ENCODE assay signal across 19 mouse cellular contexts in the genomic region with DNA sequence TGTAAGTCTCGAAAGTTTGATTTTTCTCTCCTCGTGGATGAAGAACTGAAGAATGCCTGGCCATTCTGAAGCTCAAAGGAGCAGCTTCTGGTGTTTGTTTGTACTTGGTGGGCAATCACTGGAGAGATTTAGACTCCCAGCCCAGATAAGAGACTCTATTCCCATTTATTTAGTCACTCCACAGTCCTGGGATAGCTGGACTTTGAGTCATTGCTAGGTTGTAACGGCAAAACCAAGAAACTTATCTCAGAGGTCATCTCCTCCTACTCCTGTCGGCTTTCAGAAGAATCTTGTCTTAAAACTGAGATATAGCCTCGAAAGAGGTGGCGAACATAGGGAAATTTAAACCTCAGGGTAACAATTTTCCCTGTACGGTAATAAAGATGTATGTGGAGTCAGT. TPM values are rescaled to one million over a fixed set of nuclear protein-coding genes. Genes with fewer than 3 reads are reported as not detected.
A peak's percentile ranks its signal among the peaks of the same experiment; 100 is the strongest.
DNase-seq lines count a peak whose midpoint lies in the region; ATAC-seq lines count a peak whose summit lies in the region.
"Had no signal": no experiment of that assay in that cellular context is flagged by ENCODE, and none has a peak within 500 bp of the region (broad histone marks: within the 10 kb centered on the region; RNA-seq: fewer than 3 reads in every experiment).

No protein-coding gene starts in this region.

- no peaks in the 10 kb centered on the region for H3K27me3 ChIP-seq in neural tube, embryonic 12.5 days (replicated peaks)
- peaks cover 22% of the 10 kb centered on the region; the same call in 1 of the 2 replicates for H3K27me3 ChIP-seq in limb, embryonic 10.5 days (ENCODE audit: low read depth, poor library complexity, severe bottlenecking)
- H3K27me3 ChIP-seq: Patski had no signal

- peaks cover 9% of the 10 kb centered on the region for H3K4me1 ChIP-seq in neural tube, embryonic 12.5 days
- H3K4me1 ChIP-seq in limb, embryonic 10.5 days = peaks cover 28% of the 10 kb centered on the region
- H3K4me1 ChIP-seq: liver, embryonic 15.5 days had no signal

- WGBS in neural tube, embryonic 12.5 days = 68% methylated on average over 7 of the region's 7 CpGs
- 31% methylated on average over 7 of the region's 7 CpGs for WGBS in limb, embryonic 10.5 days

- H3K9ac ChIP-seq in neural tube, embryonic 12.5 days = no peak overlapping the region
- H3K9ac ChIP-seq: hindbrain, embryonic 12.5 days; liver, embryonic 15.5 days had no signal

- no peaks in the 10 kb centered on the region for H3K9me3 ChIP-seq in neural tube, embryonic 12.5 days
- no peaks in the 10 kb centered on the region for H3K9me3 ChIP-seq in limb, embryonic 10.5 days (replicated peaks)
- H3K9me3 ChIP-seq: hindbrain, embryonic 12.5 days; liver, embryonic 15.5 days had no signal

- no peak overlapping the region for H3K27ac ChIP-seq in neural tube, embryonic 12.5 days
- no peak overlapping the region for H3K27ac ChIP-seq in limb, embryonic 10.5 days
- H3K27ac ChIP-seq: hindbrain, embryonic 12.5 days; liver, embryonic 15.5 days had no signal

- H3K4me3 ChIP-seq in neural tube, embryonic 12.5 days = no peak overlapping the region
- H3K4me3 ChIP-seq in limb, embryonic 10.5 days = peak overlapping the region; percentile 33; the same call in 1 of the 2 replicates
- H3K4me3 ChIP-seq: hindbrain, embryonic 12.5 days; liver, embryonic 15.5 days had no signal

- peak overlapping the region; percentile 30; the same call in 1 of the 2 replicates for H3K4me2 ChIP-seq in neural tube, embryonic 12.5 days (replicated peaks)
- H3K4me2 ChIP-seq: hindbrain, embryonic 12.5 days; liver, embryonic 15.5 days; midbrain, embryonic 11.5 days had no signal

- no peak for ATAC-seq in neural tube, embryonic 12.5 days (ENCODE audit: low FRiP score, low read depth)
- no peak for ATAC-seq in megakaryocyte progenitor cell, adult 5-6 weeks (replicated peaks; ENCODE audit: poor library complexity)
- ATAC-seq: forebrain, embryonic 14.5 days; Patski had no signal

- peaks cover 4% of the 10 kb centered on the region; the same call in 1 of the 2 replicates for H3K36me3 ChIP-seq in neural tube, embryonic 12.5 days
- H3K36me3 ChIP-seq in limb, embryonic 10.5 days = peaks cover 12% of the 10 kb centered on the region; the same call in 1 of the 2 replicates
- H3K36me3 ChIP-seq: liver, embryonic 15.5 days had no signal

- DNase-seq in embryo, embryonic 10 days (ENCODE audit: low spot score) = peak; percentile 9
- DNase-seq in embryo, embryonic 11 days = no peak
- DNase-seq in neural tube, embryonic 10.5 days (ENCODE audit: extremely low spot score, low spot score) = no peak
- no peak for DNase-seq in limb, embryonic 10.5 days (ENCODE audit: low spot score)
- DNase-seq in left cerebral cortex, adult 9 months (ENCODE audit: low spot score in 2 of 2) = no peak
- no peak for DNase-seq in thymus, postnatal 10 days (ENCODE audit: low spot score in 2 of 2)
- DNase-seq: cerebellum, postnatal 14 days; heart, adult 11 months; kidney, adult 2 months; layer of hippocampus, adult 9-11 months; right cerebral cortex, postnatal 25 days; thymus, adult 2 months had no signal

RNA-seq across cellular contexts. Expression of a gene that starts 15.3 kb away (rescaled TPM):
- polyA plus RNA-seq in neural tube, embryonic 12.5 days (2016; fragmentation: Nextera tagmentation; extraction: Ambion mirVana) = 135 and 145 TPM in 2 replicates
- 49.1 and 51.3 TPM in 2 replicates for polyA plus RNA-seq in limb, embryonic 10.5 days (2016; fragmentation: Nextera tagmentation; extraction: Ambion mirVana)
- total RNA-seq in megakaryocyte progenitor cell, adult 5-6 weeks (2015) = 0.15 TPM in 1 of 2 replicates, not detected in the other
- total RNA-seq in megakaryocyte progenitor cell, adult 5-6 weeks (2017) = 1.5 TPM in 1 of 2 replicates, not detected in the other
